Mouse (Mus musculus) hematopoietic stem cell, adult 5-6 weeks (primary cell): ENCODE measurements around the gene Pmvk. TPM values are rescaled to one million over a fixed set of nuclear protein-coding genes. Genes with fewer than 3 reads are reported as not detected.
"Not testable (repeated sequence)": the region's sequence is repeated elsewhere in the genome, so short reads cannot be mapped to it uniquely, and the experiment has no call there.

Experiments used
- ATAC-seq, 2 experiments: fragments of 125-278 bp in 1 of 2; replicated peaks in 1 of 2; 2 replicates each; pipeline ENCODE4 v1.8.0; 2016 to 2017; ENCODE audit warnings: inconsistent platforms in 2 of 2, mild to moderate bottlenecking in 2 of 2, moderate number of reproducible peaks in 2 of 2, low read depth in 1 of 2, moderate TSS enrichment in 1 of 2; ENCODE audit not compliant: low FRiP score in 2 of 2, poor library complexity in 2 of 2, severe bottlenecking in 2 of 2, insufficient read depth in 1 of 2, low TSS enrichment in 1 of 2
- total RNA-seq: library from RNA; stranded (forward); fragments of 172-1452, 232-1000 nt; gene quantifications from 2 replicates; pipeline ENCODE4 v1.2.3, GENCODE M21; 2017

Gene Pmvk
- total RNA-seq, 1 experiment from 2014 or later = 21.4 TPM

DNA sequence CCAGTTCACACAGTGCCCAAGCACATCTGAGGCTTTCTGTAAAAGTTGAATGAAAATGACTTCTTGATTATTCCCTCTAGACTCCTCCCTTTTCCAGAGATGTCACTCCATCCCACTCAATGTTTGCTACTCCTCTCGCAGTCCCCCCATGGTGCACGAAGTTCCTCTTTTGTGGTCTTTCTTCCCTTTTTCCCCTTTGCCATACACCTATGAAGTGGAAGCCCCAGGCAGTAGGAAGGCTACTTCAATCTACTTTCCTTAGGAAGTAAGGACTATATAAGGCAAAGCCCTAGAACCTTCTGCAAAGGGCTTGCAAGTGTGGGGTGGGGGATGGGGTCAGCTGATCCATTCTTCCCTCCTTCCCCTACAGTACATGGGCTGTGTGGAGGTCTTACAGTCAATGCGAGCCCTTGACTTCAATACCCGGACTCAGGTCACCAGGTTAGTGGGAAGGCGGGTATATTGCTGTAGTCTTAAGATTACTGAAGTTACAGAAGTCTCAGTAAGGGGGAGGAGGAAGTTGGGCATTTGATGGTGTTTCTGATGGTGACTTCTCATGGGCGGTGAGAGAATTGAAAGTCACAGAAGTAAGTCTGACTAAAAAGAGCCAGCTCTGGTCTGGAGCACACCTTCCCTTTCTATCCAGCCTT, 31.7 kb upstream of the Pmvk start:
- no peak for ATAC-seq

DNA sequence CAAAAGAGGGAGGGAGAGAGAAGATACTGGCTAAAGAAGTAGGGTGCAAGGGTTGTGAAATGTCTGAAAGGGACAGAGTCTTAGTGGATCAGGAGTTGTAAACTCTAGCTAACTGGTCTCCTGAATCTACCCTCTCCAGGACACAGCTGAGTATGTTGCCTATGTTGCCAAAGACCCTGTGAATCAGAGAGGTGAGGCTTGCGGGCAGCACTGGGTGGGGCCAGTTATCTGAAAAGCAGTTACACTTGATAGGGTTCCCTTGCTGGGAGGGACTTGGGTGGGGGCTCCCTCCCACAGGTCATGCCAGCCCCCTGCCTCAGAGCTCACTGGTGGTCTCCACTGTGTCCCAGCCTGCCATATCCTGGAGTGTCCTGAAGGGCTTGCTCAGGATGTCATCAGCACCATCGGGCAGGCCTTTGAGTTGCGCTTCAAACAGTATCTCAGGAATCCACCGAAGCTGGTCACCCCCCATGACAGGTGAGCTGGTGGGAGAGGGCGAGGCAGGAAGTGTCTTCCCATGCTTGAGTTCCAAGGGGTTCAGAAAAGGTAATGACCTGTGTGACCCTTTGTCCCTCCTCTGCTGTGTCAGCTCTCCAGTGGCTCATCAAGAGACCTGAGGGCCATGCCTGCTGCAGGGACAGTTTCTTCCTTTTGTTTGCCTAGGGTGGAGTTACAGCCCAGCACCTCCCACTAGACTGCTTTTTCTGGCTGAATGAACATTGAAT, 29.8 kb upstream of the Pmvk start:
- no peak for ATAC-seq

GRCm38 (mm10) chr3:89425141-89425525, 29.2 kb upstream of the Pmvk start:
- no peak for ATAC-seq

DNA sequence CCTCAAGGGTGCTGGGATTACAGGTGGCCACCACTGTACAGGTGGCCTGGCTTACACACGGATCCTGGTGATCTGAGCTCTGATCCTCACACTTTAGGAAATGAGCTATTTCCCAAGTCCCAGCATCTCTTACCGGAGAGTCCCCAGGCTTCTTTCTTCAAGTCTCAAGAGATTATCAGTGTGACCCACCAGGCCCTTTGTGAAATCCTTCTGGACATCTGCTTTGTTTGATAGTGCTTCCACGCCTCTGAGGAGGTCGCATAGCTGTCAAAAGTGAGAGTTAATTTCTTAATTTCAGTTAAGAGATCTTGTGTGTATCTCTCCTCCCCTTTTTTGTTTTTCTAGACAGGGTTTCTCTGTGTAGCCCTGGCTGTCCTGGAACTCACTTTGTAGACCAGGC, 28.5 kb upstream of the Pmvk start:
- no peak for ATAC-seq

DNA sequence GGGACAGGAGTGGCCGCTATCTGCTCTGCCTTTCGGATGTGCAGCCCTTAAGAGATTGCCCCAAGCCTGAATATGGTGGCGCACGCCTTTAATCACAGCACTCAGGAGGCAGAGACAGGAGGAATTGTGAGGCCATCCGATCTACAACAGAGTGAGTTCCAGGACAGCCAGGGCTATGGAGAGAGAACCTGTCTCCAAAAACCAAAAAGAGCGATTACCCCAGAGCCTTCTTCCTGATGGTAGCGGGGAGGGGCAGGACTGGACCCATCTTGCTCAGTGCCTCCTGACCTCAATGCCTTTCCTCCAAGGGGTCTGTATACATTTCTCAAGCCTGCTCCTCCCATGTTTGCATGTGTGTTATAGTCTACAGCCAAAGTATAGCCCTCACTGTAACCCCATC, 25.3 kb upstream of the Pmvk start:
- not testable (repeated sequence) for ATAC-seq

GRCm38 (mm10) chr3:89430171-89431159, 23.9 kb upstream of the Pmvk start, which contains the start of gene Pygo2:
Gene Pygo2 (plus strand): TSS chr3:89430214.
- peak; percentile 93 to 96 for ATAC-seq

DNA sequence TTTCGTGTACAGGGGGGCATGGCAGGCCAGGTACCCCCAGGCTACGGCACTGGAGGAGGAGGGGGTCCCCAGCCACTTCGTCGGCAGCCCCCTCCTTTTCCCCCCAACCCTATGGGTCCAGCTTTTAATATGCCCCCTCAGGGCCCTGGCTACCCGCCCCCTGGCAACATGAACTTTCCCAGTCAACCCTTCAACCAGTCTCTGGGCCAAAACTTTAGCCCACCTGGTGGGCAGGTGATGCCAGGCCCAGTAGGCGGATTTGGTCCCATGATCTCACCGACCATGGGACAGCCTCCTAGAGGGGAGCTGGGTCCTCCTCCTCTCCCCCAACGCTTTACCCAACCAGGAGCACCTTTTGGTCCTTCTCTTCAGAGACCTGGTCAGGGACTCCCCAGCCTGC, 21.7 kb upstream of the Pmvk start:
- ATAC-seq = no peak

GRCm38 (mm10) chr3:89434532-89434931, 19.8 kb upstream of the Pmvk start:
- no peak for ATAC-seq

DNA sequence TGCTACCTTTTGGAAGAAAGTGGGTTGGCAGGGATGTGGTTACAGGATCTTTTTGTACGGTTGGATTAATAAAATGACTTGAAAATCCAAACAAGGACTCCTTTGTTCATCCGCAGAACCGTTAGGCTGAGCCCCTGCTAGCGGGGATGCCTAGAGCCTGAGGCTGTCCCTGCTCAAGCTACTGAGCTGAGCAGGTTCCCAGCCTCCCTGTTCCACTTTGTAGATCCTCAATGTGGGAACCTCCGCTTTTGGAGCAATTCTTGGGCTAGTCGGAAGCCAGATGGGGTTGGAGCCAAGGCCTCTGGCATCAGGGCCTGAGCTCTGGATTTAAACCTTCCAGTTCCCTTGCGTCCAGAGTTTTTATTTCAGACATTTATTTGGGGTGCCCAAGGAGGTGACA, 19.3 kb upstream of the Pmvk start:
- ATAC-seq = no peak

GRCm38 (mm10) chr3:89436176-89437113, 17.9 kb upstream of the Pmvk start, which contains the start of gene Pbxip1:
Gene Pbxip1 (plus strand): TSS chr3:89436706.
- ATAC-seq = peak; percentile 70 to 74

DNA sequence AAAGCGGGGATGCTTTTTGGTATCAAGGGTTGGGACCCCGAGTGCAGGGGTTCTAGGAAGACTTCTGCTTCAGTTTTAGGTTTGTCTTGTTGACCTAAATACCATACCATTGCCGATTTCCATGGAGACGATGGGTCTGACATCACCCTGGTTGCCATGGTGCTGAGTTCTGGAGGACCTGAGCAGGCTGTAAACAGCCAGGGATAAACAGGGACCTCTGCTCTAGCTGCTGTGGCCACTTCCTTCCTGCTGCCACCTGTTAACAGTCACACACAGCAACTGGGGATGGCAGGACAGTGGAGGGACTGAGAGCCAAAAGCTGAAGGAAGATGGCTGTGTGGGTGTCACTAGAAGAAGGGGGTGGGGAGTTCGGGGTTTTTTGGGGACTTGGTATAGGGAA, 17.1 kb upstream of the Pmvk start:
- peak; percentile 57 to 69 for ATAC-seq

DNA sequence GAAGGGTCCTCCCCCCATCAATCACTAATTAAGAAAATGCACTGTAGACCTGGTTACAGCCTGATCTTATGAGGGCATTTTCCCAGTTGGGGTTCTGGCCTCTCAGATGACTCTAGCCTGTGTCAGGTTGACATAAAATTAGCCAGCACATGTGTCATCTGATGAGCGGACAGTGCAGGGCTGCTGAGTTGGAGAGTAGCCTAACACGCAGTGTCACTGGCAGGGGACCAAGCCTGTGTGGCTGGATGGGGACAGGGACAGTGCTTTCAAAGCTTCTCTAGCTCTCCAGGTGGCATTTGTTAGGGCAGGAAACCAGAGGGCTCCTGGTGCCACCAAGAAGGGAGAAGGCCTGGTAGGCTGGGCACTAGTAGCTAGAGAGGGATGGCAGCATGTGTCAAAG, 13.7 kb upstream of the Pmvk start:
- no peak for ATAC-seq

DNA sequence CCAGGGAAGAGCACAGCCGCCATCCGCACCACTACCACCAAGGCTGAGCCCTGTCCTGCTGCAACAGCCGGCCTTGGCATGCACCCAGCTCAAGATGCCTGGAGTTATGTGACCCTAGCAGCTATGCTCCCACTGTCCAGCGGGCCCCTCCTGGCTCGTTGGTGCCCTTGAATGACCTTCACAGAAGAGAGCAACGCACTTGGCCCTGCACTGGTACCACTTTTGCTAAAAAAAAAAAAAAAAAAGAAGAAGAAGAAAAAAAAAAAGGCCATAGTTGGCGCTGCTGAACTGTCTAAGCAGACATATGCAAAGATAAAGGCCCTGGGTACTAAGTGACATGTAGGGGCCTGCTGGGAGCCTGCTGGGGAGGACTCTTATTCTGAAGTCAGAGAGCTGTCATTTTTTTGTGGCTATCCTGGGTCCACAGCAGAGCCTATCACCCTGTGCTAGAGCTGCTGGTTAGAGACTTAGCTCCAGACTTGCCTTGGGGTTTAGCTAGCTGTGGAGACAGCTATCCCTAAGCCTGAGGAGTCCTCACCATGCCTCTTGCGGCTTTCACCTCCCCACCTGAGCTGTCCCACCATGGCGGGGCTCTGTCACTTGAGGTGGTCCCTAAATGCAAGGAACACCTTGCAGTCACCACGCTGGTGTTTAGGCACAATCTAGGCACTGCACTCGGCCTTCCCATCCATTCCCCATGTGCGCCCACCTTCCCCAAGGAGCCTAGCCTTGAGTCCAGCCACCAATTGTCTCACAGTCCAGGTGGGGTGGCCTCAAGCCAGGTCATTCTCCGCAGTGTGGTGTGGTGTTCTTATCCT, 5.4 kb upstream of the Pmvk start:
- ATAC-seq = peak; percentile 70 to 75

DNA sequence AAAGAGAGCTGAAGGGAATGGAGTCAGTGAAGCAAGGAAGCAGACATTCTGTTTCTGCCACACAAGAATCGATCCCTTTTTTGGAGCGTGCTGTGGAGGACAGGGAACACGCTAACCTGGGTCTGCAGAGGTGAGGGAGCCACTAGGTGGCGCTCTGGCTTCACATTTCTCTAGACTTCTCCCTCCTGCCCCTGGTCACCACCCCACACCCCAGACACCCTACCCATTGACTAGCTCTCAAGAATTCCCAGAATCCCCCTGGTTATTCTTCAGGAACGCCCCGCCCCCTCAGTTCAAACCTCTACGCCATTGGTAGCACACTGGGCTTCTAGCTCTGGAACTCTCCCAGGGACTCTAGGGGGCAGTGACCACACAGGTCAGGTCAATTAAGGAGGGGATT, 4.8 kb upstream of the Pmvk start:
- ATAC-seq = peak; percentile 67 to 70

DNA sequence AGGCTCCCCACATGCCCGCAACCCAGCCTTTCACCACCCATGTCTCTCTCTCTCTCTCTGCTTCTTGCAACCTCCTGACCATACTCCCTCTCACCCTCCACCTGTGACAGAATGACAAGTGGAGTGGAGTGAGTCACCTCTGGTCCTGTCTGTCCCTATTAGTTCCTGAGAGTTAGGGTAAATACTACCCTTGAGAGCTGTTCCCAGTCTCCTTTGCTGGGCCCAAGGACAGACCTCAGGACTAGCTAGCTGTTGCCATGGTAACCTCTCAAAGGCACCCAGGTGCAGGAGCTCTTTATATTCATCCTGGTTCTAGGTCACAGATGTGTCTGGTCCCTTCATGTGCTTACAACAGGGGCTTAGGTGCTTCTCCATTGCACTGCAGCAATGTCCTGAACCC, 2.4 kb upstream of the Pmvk start:
- no peak for ATAC-seq

DNA sequence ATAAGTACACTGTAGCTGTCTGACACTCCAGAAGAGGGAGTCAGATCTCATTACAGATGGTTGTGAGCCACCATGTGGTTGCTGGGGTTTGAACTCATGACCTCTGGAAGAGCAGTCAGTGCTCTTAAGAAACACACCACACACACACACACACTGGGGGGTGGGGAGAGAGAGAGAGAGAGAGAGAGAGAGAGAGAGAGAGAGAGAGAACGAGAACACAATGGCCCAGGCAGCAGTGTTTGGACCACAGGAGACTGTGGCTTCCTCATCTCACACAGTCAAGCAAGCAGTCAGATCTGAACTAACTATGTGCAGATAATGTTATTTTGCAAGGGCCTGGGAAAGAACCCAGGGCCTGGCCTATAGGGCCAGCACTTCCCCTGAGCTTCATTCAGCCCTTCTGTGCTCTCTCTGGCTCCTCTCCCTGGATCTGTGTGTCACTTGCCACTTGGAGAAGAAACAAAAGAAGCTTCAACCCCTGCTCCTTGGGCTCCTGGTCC, 1.5 kb downstream of the Pmvk start:
- ATAC-seq = no peak
